ENCODE assay signal across 9 mouse cellular contexts in the genomic region with DNA sequence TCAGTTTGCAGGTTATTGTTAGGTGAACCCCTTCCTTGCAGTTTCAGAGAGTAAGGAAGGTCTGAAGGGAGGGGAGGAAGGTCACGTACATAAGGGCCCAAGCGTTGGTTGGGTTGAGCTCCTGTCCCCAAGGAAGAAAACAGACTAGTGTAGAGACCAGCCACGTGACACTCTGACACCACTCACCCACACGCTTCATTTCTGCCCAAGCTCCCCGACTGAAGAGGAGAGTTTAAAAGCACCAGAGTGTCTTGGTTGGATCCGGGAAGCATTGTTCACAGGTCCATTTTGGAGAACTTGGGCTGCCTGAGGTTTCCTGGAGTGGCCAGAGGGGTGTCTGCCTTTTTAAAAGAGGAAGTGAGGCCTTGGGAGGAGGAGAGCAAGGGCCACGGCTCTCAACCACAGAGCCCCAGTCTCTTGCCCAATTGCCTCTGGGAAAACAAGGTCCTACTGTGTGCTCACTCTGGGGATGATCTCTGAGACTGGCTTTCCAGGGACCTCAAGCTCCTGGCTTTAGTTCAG. TPM values are rescaled to one million over a fixed set of nuclear protein-coding genes. Genes with fewer than 3 reads are reported as not detected.
A peak's percentile ranks its signal among the peaks of the same experiment; 100 is the strongest.
DNase-seq lines count a peak whose midpoint lies in the region; ATAC-seq and TF ChIP-seq lines count a peak whose summit lies in the region.
"Had no signal": no experiment of that assay in that cellular context is flagged by ENCODE, and none has a peak within 500 bp of the region (broad histone marks: within the 10 kb centered on the region; RNA-seq: fewer than 3 reads in every experiment).

No protein-coding gene starts in this region.

- no peak for TF ChIP-seq CTCF in gastrocnemius, adult 2 months (IDR thresholded peaks at IDR 0.05)

- 64% methylated on average over 7 of the region's 7 CpGs for WGBS in lung, embryonic 16.5 days

- H3K4me2 ChIP-seq in lung, embryonic 16.5 days (ENCODE audit: low read depth, low read length), result no peak overlapping the region
- H3K4me2 ChIP-seq: hindbrain, embryonic 15.5 days had no signal

- peak; percentile 33 for DNase-seq in gastrocnemius, adult 2 months
- no peak for DNase-seq in gastrocnemius, adult 8-10 months (ENCODE audit: low spot score in 2 of 2)
- peak; percentile 44 for DNase-seq in thymus, postnatal 14 days
- DNase-seq in thymus, adult 18-20 months, result no peak
- peak; percentile 44 for DNase-seq in thymus, postnatal 4 days
- no peak for DNase-seq in right cerebral cortex, adult 18-20 months
- no peak for DNase-seq in left cerebral cortex, adult 18-20 months (ENCODE audit: low spot score in 2 of 2)

- H3K4me1 ChIP-seq in lung, embryonic 16.5 days (replicated peaks; ENCODE audit: control insufficient read depth, insufficient read depth, low read length), result peaks cover 39% of the 10 kb centered on the region

- peak overlapping the region; percentile 92 for H3K27ac ChIP-seq in gastrocnemius, adult 2 months
- no peak overlapping the region for H3K27ac ChIP-seq in lung, embryonic 16.5 days (ENCODE audit: low read length)
- H3K27ac ChIP-seq: hindbrain, embryonic 15.5 days had no signal

- ATAC-seq in lung, embryonic 16.5 days (ENCODE audit: low read depth), result no peak

- H3K36me3 ChIP-seq in lung, embryonic 16.5 days (ENCODE audit: control insufficient read depth, insufficient read depth, low read length), result no peaks in the 10 kb centered on the region
- H3K36me3 ChIP-seq: hindbrain, embryonic 15.5 days had no signal

- peak overlapping the region; percentile 83 for H3K4me3 ChIP-seq in gastrocnemius, adult 2 months
- no peak overlapping the region for H3K4me3 ChIP-seq in lung, embryonic 16.5 days (ENCODE audit: low read length)
- H3K4me3 ChIP-seq: hindbrain, embryonic 15.5 days had no signal

- H3K9me3 ChIP-seq in lung, embryonic 16.5 days (ENCODE audit: control insufficient read depth, low read length), result no peaks in the 10 kb centered on the region
- H3K9me3 ChIP-seq: hindbrain, embryonic 15.5 days had no signal

- peak overlapping the region; percentile 3; the same call in 1 of the 2 replicates for H3K9ac ChIP-seq in lung, embryonic 16.5 days (ENCODE audit: low read length)
- H3K9ac ChIP-seq: hindbrain, embryonic 15.5 days had no signal

- intact Hi-C loops in gastrocnemius, adult 2 months (cut with DNase I), result no loop called here

- H3K27me3 ChIP-seq in lung, embryonic 16.5 days (ENCODE audit: control insufficient read depth, insufficient read depth, low read depth, low read length), result no peaks in the 10 kb centered on the region

RNA-seq across cellular contexts. Expression of a gene that starts 3.5 kb away (rescaled TPM):
- 1 to 10 TPM; 5.1 to 6.5 TPM for total RNA-seq in gastrocnemius, adult 2 months (2021)
- total RNA-seq in gastrocnemius, adult 8-10 months (2022), result 1 to 10 TPM; 2.5 to 6.2 (median 3.5) TPM
- polyA plus RNA-seq in lung, embryonic 16.5 days (2015; fragmentation: Nextera tagmentation; extraction: Ambion mirVana), result 18.8 and 19.5 TPM in 2 replicates
- 1 to 10 TPM; 9.0 to 9.2 TPM for total RNA-seq in left cerebral cortex, adult 18-20 months (2021)

RNA-seq across cellular contexts. Expression of a gene that starts 47.8 kb away (rescaled TPM):
- not detected for total RNA-seq in gastrocnemius, adult 2 months (2021)
- total RNA-seq in gastrocnemius, adult 8-10 months (2022), result not detected
- 0.40 and 0.83 TPM in 2 replicates for polyA plus RNA-seq in lung, embryonic 16.5 days (2015; fragmentation: Nextera tagmentation; extraction: Ambion mirVana)
- 1 to 10 TPM; 1.2 to 1.5 TPM for total RNA-seq in left cerebral cortex, adult 18-20 months (2021)

Comparison
In these comparisons a context has a peak if more than half of its experiments do, and no peak if none do; other contexts are left out.
1. DNase-seq: peak in gastrocnemius, adult 2 months (single experiment), thymus, postnatal 14 days (single experiment) and thymus, postnatal 4 days (single experiment); none in gastrocnemius, adult 8-10 months (0 of 2), thymus, adult 18-20 months (0 of 2), right cerebral cortex, adult 18-20 months (single experiment) and left cerebral cortex, adult 18-20 months (0 of 2).